Mouse (Mus musculus): ENCODE data around the gene Tmod3.
"Not testable (repeated sequence)": the region's sequence is repeated elsewhere in the genome, so short reads cannot be mapped to it uniquely, and the experiment has no call there.

Tmod3 gene

GRCm38 (mm10) chr9:75498571-75498970 lies 60.9 kb downstream of the Tmod3 start:
- no peak for DNase-seq (ENCODE audit: low read depth, low spot score)

GRCm38 (mm10) chr9:75495945-75496344 lies 63.5 kb downstream of the Tmod3 start:
- DNase-seq (ENCODE audit: low read depth, low spot score) = no peak

GRCm38 (mm10) chr9:75494407-75495005 lies 65.0 kb downstream of the Tmod3 start:
- no peak for DNase-seq (ENCODE audit: low read depth, low spot score)

- DNase-seq (ENCODE audit: low read depth, low spot score) = not testable (repeated sequence)
These were observed 71.2 kb downstream of the Tmod3 start for GRCm38 (mm10) chr9:75488255-75488654.

GRCm38 (mm10) chr9:75485231-75485630 lies 74.2 kb downstream of the Tmod3 start:
- no peak for DNase-seq (ENCODE audit: low read depth, low spot score)

GRCm38 (mm10) chr9:75480536-75481075 lies 78.9 kb downstream of the Tmod3 start:
- DNase-seq (ENCODE audit: low read depth, low spot score) = no peak

- DNase-seq (ENCODE audit: low read depth, low spot score) = no peak
These were observed 80.2 kb downstream of the Tmod3 start for GRCm38 (mm10) chr9:75479106-75479725.

- DNase-seq (ENCODE audit: low read depth, low spot score) = no peak
These were observed 82.2 kb downstream of the Tmod3 start for GRCm38 (mm10) chr9:75477212-75477611.

GRCm38 (mm10) chr9:75468297-75468696 lies 91.2 kb downstream of the Tmod3 start:
- DNase-seq (ENCODE audit: low read depth, low spot score) = no peak

GRCm38 (mm10) chr9:75467581-75467980 lies 91.9 kb downstream of the Tmod3 start:
- DNase-seq (ENCODE audit: low read depth, low spot score) = no peak

GRCm38 (mm10) chr9:75466641-75467040 lies 92.8 kb downstream of the Tmod3 start:
- DNase-seq (ENCODE audit: low read depth, low spot score) = no peak

GRCm38 (mm10) chr9:75465856-75466255 lies 93.6 kb downstream of the Tmod3 start:
- DNase-seq (ENCODE audit: low read depth, low spot score) = no peak

- no peak for DNase-seq (ENCODE audit: low read depth, low spot score)
These were observed 96.3 kb downstream of the Tmod3 start for GRCm38 (mm10) chr9:75463050-75463660.

GRCm38 (mm10) chr9:75455684-75456083 lies 103.8 kb downstream of the Tmod3 start:
- DNase-seq (ENCODE audit: low read depth, low spot score) = no peak

- no peak for DNase-seq (ENCODE audit: low read depth, low spot score)
These were observed 105.5 kb downstream of the Tmod3 start for GRCm38 (mm10) chr9:75453994-75454393.

GRCm38 (mm10) chr9:75448021-75448420 lies 111.4 kb downstream of the Tmod3 start:
- DNase-seq (ENCODE audit: low read depth, low spot score) = no peak

All from retina, adult 2 months (tissue).